Mouse (Mus musculus) CH12.LX (cell line): ENCODE results near the gene Zfp638. TPM values are rescaled to one million over a fixed set of nuclear protein-coding genes. Genes with fewer than 3 reads are reported as not detected.
A peak's percentile ranks its signal among the peaks of the same experiment; 100 is the strongest.

ENCODE experiments used
- DNase-seq: peaks from one replicate; pipeline ENCODE4 v3.0.0-alpha.2; 2013; ENCODE audit errors: extremely low read depth
- H3K27ac ChIP-seq: 2 replicates; pipeline ENCODE4 v1.5.1; 2012; ENCODE audit warnings: low read depth, mild to moderate bottlenecking, control low read depth, moderate library complexity; ENCODE audit not compliant: insufficient read depth
- H3K27me3 ChIP-seq: replicated peaks from 2 replicates; pipeline ENCODE3; 2012; ENCODE audit warnings: inconsistent platforms
- H3K36me3 ChIP-seq, 2 experiments: replicated peaks in 1 of 2; 2 replicates each; pipeline versions ENCODE3 to v1.6.1; 2012; ENCODE audit warnings: inconsistent platforms in 1 of 2, low read length in 1 of 2, mild to moderate bottlenecking in 1 of 2, mixed read lengths in 1 of 2, moderate library complexity in 1 of 2; ENCODE audit not compliant: control insufficient read depth in 1 of 2, insufficient read depth in 1 of 2
- H3K4me1 ChIP-seq, 2 experiments: 2 replicates each; pipeline ENCODE4 v1.6.1; 2012; ENCODE audit warnings: inconsistent platforms in 1 of 2, moderate library complexity in 1 of 2; ENCODE audit not compliant: insufficient read depth in 2 of 2, control insufficient read depth in 1 of 2
- H3K4me2 ChIP-seq: 2 replicates; pipeline ENCODE4 v1.6.1; 2012; ENCODE audit warnings: low read depth, mild to moderate bottlenecking, control low read depth; ENCODE audit not compliant: poor library complexity, insufficient read depth, severe bottlenecking
- H3K4me3 ChIP-seq, 3 experiments: fragments of 150-350 bp in 1 of 3; sonication (generic) in 1 of 3; replicated peaks in 1 of 3; 2 replicates each; pipeline versions ENCODE3 to v1.5.1; 2011 to 2012; ENCODE audit warnings: low read depth in 2 of 3, low read length in 2 of 3, mild to moderate bottlenecking in 2 of 3, moderate library complexity in 2 of 3, control low read depth in 1 of 3, improper control_type of control experiment in 1 of 3, inconsistent platforms in 1 of 3, mixed read lengths in 1 of 3; ENCODE audit not compliant: poor library complexity in 1 of 3
- H3K79me2 ChIP-seq: replicated peaks from 2 replicates; pipeline ENCODE4 v1.6.1; 2012; ENCODE audit warnings: mild to moderate bottlenecking, moderate library complexity; ENCODE audit not compliant: control insufficient read depth, poor library complexity, insufficient read depth, severe bottlenecking; ENCODE audit errors: extremely low read depth
- H3K9ac ChIP-seq: 2 replicates; pipeline ENCODE4 v1.6.1; 2012; ENCODE audit warnings: low read depth, mild to moderate bottlenecking, control low read depth, moderate library complexity; ENCODE audit not compliant: insufficient read depth
- H3K9me3 ChIP-seq: replicated peaks from 2 replicates; pipeline ENCODE3; 2012; ENCODE audit warnings: low read length, inconsistent platforms, mixed read lengths
- CHD2 ChIP-seq: IDR thresholded peaks from 2 replicates; pipeline ENCODE4 v1.6.1; 2011; ENCODE audit warnings: low read length, improper control_type of control experiment
- CTCF ChIP-seq, 2 experiments: IDR thresholded peaks in 1 of 2; conservative IDR thresholded peaks in 1 of 2; 2 replicates each; pipeline ENCODE4 v1.5.1; 2011 to 2012; ENCODE audit warnings: low read depth in 2 of 2, low read length in 2 of 2, improper control_type of control experiment in 1 of 2, inconsistent platforms in 1 of 2, mild to moderate bottlenecking in 1 of 2, moderate library complexity in 1 of 2
- MAFK ChIP-seq: IDR thresholded peaks from 2 replicates; pipeline ENCODE4 v1.6.1; 2011; ENCODE audit warnings: low read length, improper control_type of control experiment; ENCODE audit not compliant: insufficient replicate concordance
- MAZ ChIP-seq: IDR thresholded peaks from 2 replicates; pipeline ENCODE4 v1.6.1; 2012; ENCODE audit warnings: low read depth, mild to moderate bottlenecking, inconsistent platforms, low read length, improper control_type of control experiment, moderate library complexity
- POLR2A ChIP-seq: IDR thresholded peaks from 2 replicates; pipeline ENCODE4 v1.6.1; 2011; ENCODE audit warnings: low read depth, mild to moderate bottlenecking, improper control_type of control experiment, low read length
- RAD21 ChIP-seq: IDR thresholded peaks from 2 replicates; pipeline ENCODE4 v1.6.1; 2011; ENCODE audit warnings: low read depth, mild to moderate bottlenecking, low read length, improper control_type of control experiment, moderate library complexity
- SIN3A ChIP-seq: IDR thresholded peaks from 2 replicates; pipeline ENCODE4 v1.6.1; 2012; ENCODE audit warnings: low read length, improper control_type of control experiment, inconsistent platforms
- SMC3 ChIP-seq: IDR thresholded peaks from 2 replicates; pipeline ENCODE4 v1.6.1; 2011; ENCODE audit warnings: low read depth, low read length, improper control_type of control experiment
- TBP ChIP-seq: conservative IDR thresholded peaks from 2 replicates; pipeline ENCODE4 v1.6.1; 2011; ENCODE audit warnings: low read depth, low read length, improper control_type of control experiment
- UBTF ChIP-seq: IDR thresholded peaks from 2 replicates; pipeline ENCODE4 v1.6.1; 2012; ENCODE audit warnings: low read depth, mild to moderate bottlenecking, inconsistent platforms, low read length, improper control_type of control experiment, moderate library complexity
- ZC3H11A ChIP-seq: IDR thresholded peaks from 2 replicates; pipeline ENCODE4 v1.6.1; 2012; ENCODE audit warnings: low read depth, mild to moderate bottlenecking, inconsistent platforms, low read length, improper control_type of control experiment
- ZMIZ1 ChIP-seq: IDR thresholded peaks from 2 replicates; pipeline ENCODE4 v1.6.1; 2012; ENCODE audit warnings: low read depth, mild to moderate bottlenecking, inconsistent platforms, low read length, improper control_type of control experiment
- dilution Hi-C: fragments of 300-500 bp; cut with MboI; formaldehyde crosslinking; loops from 2 replicates; pipeline ENCODE4 v1.14.3; 2020; ENCODE audit warnings: low sequenced_read_pairs; ENCODE audit not compliant: extremely low pct_unique_long_range_greater_than_20kb, extremely low pct_ligation_motif_present
- in situ Hi-C: fragments of 300-500 bp; cut with MboI; formaldehyde crosslinking; loops from 3 replicates; pipeline ENCODE4 v1.14.3; 2019; ENCODE audit warnings: low sequenced_read_pairs, low pct_ligation_motif_present, low pct_unique_long_range_greater_than_20kb, mixed read lengths
- polyA plus RNA-seq: library from polyadenylated mRNA; unstranded; fragments of >175 nt; gene quantifications from 2 replicates; pipeline ENCODE4 v1.2.1, GENCODE M21; 2012; ENCODE audit warnings: low read depth; ENCODE audit not compliant: insufficient read length
- total RNA-seq, 2 experiments: library from RNA; depleted of rRNA; stranded (reverse); fragments of 300-350 nt in 1 of 2; fragments of >200 nt in 1 of 2; gene quantifications; 2 replicates each; pipeline ENCODE4 v1.2.3; 2012 to 2014

Zfp638 gene
- total and polyA plus RNA-seq, 3 experiments = 42.1 to 57.3 (median 48.0) TPM

DNA sequence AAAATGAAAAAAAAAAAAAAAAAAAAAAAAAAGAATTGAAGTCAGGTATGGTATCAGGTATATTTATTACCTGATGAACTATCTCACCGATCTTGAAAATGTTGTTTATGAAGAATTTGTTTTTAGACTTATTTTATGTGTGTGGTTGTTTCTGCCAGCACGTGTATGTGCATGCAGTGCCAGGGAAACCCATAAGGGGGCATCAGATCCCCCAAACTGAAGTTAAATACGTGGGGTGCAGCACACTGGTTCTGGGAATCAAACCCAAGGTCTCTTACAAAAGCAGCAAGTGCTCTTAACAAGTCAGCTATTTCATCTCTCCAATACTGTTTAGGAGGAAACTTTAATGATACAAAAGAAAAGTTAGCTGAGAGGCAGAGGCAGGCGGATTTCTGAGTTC is 137.4 kb downstream of the Zfp638 start:
- H3K4me3 ChIP-seq = no peak overlapping the region

DNA sequence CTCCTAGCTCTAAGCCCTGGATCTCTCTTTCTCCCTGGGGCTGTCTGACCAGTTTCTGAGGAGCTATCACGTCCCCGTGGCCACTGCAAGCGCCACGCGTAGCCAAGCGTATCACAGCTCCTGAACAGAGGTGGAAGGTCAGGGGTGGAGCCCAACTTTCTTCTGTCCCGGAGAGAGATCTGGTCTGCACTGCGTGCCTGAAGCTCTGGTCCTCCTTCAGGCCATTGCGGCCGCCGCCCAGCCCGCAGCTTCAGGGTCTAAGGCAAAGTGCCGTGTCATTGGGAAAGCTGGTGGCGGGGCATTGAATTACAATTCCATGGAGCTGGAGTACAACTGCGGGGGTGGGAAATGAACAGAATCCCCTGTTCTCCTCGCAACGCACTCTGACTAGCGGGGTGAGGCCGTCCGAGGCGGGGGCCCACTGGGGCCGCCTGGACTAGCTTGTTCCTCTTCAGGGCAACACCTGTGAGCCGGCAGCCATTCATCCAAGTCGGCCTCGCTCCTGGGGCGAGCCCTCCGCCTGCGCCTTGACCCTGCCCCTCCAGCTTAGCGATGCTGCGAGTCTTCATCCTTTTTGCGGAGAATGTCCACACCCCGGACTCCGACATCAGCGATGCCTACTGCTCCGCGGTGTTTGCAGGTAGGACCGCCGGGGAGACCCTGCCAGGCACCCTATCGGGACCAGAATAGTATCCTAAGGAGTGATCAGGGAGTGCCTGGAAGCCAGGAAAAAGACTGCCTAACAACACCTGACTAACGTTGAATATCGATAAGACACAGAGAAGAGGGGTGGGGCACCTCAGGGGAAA is 141.7 kb downstream of the Zfp638 start, which contains the start of gene Dysf:
Dysf (plus strand) TSS at position 228 of the 809 bp plus-strand sequence.
- H3K9me3 ChIP-seq = no peaks in the 10 kb centered on the region
- TF ChIP-seq MAZ = no peak
- TF ChIP-seq ZC3H11A = no peak
- no peak for TF ChIP-seq POLR2A
- TF ChIP-seq SIN3A = no peak
- no peak for TF ChIP-seq CHD2
- peak; percentile 74; the same call in 1 of the 2 replicates for TF ChIP-seq UBTF
- no peak for TF ChIP-seq ZMIZ1
- TF ChIP-seq TBP = no peak
- H3K36me3 ChIP-seq = no peaks in the 10 kb centered on the region
- H3K4me2 ChIP-seq = peak within 1 kb of the TSS; percentile 89
- no peak for DNase-seq
- H3K4me3 ChIP-seq = peak within 1 kb of the TSS; percentile 20 to 41 (median 26)
- H3K79me2 ChIP-seq = no peaks in the 10 kb centered on the region
- no peak within 1 kb of the TSS for H3K27ac ChIP-seq
- peak within 1 kb of the TSS; percentile 3; the same call in 1 of the 2 replicates for H3K9ac ChIP-seq
- in situ Hi-C loops = no loop called here
- dilution Hi-C loops = no loop called here
- H3K27me3 ChIP-seq = peaks cover 4% of the 10 kb centered on the region
- H3K4me1 ChIP-seq = peaks cover 9 to 28% of the 10 kb centered on the region in 2 experiments

More for the DNA sequence above, 137.4 kb downstream of the Zfp638 start:
- Histone ChIP-seq H3K27ac (no peak overlapping the region), H3K36me3 (peaks cover 0 to under 1% of the 10 kb centered on the region in 2 experiments), H3K4me1 (peaks cover 6 to 16% of the 10 kb centered on the region in 2 experiments; a peak in 2 of 4 replicates), H3K9me3 (no peaks in the 10 kb centered on the region), H3K9ac (no peak overlapping the region), H3K27me3 (peaks cover 4% of the 10 kb centered on the region), H3K4me2 (no peak overlapping the region), H3K79me2 (no peaks in the 10 kb centered on the region)
- TF ChIP-seq SMC3 (peak; percentile 46), RAD21 (peak; percentile 29), CTCF (conservative IDR thresholded peaks at IDR 0.05 in 1 of 2, IDR thresholded peaks at IDR 0.05 in 1 of 2; ENCODE audit: low read depth in 2 of 2, low read length in 2 of 2) (peak; percentile 20 to 53; a peak in 2 of 4 replicates), MAFK (no peak)
- in situ Hi-C loops = no loop called here
- DNase-seq = no peak
- dilution Hi-C loops = no loop called here
